Mouse (Mus musculus): Measurements from ENCODE around the gene Olfr1393. TPM values are rescaled to one million over a fixed set of nuclear protein-coding genes. Genes with fewer than 3 reads are reported as not detected.

Olfr1393 gene
- polyA plus RNA-seq, 1 experiment from 2014 or later, result not detected

GRCm38 (mm10) chr11:49245176-49245575, 32.9 kb upstream of the Olfr1393 start:
- 23% methylated on average over 7 of the region's 7 CpGs for WGBS
- H3K9me3 ChIP-seq (replicated peaks), result no peaks in the 10 kb centered on the region
- no peak overlapping the region for H3K9ac ChIP-seq
- peaks cover 60% of the 10 kb centered on the region for H3K4me1 ChIP-seq
- ATAC-seq (replicated peaks; ENCODE audit: low FRiP score), result no peak
- H3K36me3 ChIP-seq, result no peaks in the 10 kb centered on the region
- no peaks in the 10 kb centered on the region for H3K27me3 ChIP-seq
- H3K4me2 ChIP-seq, result peak overlapping the region; percentile 67
- peak overlapping the region; percentile 95 for H3K27ac ChIP-seq
- peak overlapping the region; percentile 53 for H3K4me3 ChIP-seq (replicated peaks)

GRCm38 (mm10) chr11:49245634-49246415, 32.3 kb upstream of the Olfr1393 start:
- Histone ChIP-seq H3K4me3 (replicated peaks) (peak overlapping the region; percentile 53), H3K9me3 (replicated peaks) (no peaks in the 10 kb centered on the region), H3K4me2 (peak overlapping the region; percentile 67), H3K36me3 (no peaks in the 10 kb centered on the region), H3K27ac (peak overlapping the region; percentile 95), H3K27me3 (no peaks in the 10 kb centered on the region), H3K9ac (peak overlapping the region; percentile 15; the same call in 1 of the 2 replicates), H3K4me1 (peaks cover 62% of the 10 kb centered on the region)
- WGBS, result 25% methylated on average over 12 of the region's 12 CpGs
- no peak for ATAC-seq (replicated peaks; ENCODE audit: low FRiP score)

DNA sequence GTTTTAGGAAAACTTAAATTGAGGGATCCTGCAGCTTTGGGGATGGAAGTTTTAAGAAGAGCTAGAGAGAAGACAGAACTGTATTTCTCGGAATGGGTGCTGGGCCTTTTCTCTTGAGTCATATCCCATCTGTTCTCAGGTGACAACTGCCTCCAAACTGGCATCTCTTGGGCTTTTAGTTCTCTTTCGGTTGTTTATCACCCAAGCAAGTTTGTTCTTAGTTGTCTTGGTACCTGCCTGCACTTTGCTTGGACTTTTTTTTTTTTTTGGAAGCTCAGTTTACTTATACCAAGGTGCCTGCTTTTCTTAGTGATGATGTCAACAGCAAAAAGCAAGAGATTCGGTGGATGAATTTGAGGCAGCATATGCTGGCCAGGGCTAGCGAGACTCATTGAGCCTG, 31.6 kb upstream of the Olfr1393 start:
- peaks cover 69% of the 10 kb centered on the region for H3K4me1 ChIP-seq
- WGBS, result 81% methylated on average over 4 of the region's 4 CpGs
- peak overlapping the region; percentile 53; the same call in 1 of the 2 replicates for H3K4me3 ChIP-seq (replicated peaks)
- ATAC-seq (replicated peaks; ENCODE audit: low FRiP score), result no peak
- H3K9ac ChIP-seq, result no peak overlapping the region
- H3K9me3 ChIP-seq (replicated peaks), result no peaks in the 10 kb centered on the region
- H3K36me3 ChIP-seq, result no peaks in the 10 kb centered on the region
- peak overlapping the region; percentile 67 for H3K4me2 ChIP-seq
- no peaks in the 10 kb centered on the region for H3K27me3 ChIP-seq
- H3K27ac ChIP-seq, result no peak overlapping the region

- H3K4me1 ChIP-seq, result peaks cover 77% of the 10 kb centered on the region
- no peak overlapping the region for H3K4me3 ChIP-seq (replicated peaks)
- H3K36me3 ChIP-seq, result peaks cover 6% of the 10 kb centered on the region
- H3K4me2 ChIP-seq, result no peak overlapping the region
- H3K9me3 ChIP-seq (replicated peaks), result no peaks in the 10 kb centered on the region
- 33% methylated on average over 2 of the region's 2 CpGs for WGBS
- H3K27ac ChIP-seq, result no peak overlapping the region
- no peak for ATAC-seq (replicated peaks; ENCODE audit: low FRiP score)
- H3K9ac ChIP-seq, result no peak overlapping the region
- no peaks in the 10 kb centered on the region for H3K27me3 ChIP-seq
Observed at GRCm38 (mm10) chr11:49247255-49247654, 30.8 kb upstream of the Olfr1393 start.

GRCm38 (mm10) chr11:49248226-49248973, 29.7 kb upstream of the Olfr1393 start:
- peak overlapping the region; percentile 96 for H3K27ac ChIP-seq
- peak overlapping the region; percentile 83; the same call in 1 of the 2 replicates for H3K9ac ChIP-seq
- no peaks in the 10 kb centered on the region for H3K9me3 ChIP-seq (replicated peaks)
- 0 out of 2 replicates have a peak overlapping the region, but pooled peaks have one; percentile 74 for H3K4me2 ChIP-seq
- H3K27me3 ChIP-seq, result no peaks in the 10 kb centered on the region
- 64% methylated on average over 6 of the region's 6 CpGs for WGBS
- H3K4me3 ChIP-seq (replicated peaks), result no peak overlapping the region
- H3K4me1 ChIP-seq, result peaks cover 76% of the 10 kb centered on the region
- no peak for ATAC-seq (replicated peaks; ENCODE audit: low FRiP score)
- H3K36me3 ChIP-seq, result peaks cover 14% of the 10 kb centered on the region

GRCm38 (mm10) chr11:49248974-49249700, 29.0 kb upstream of the Olfr1393 start:
- H3K4me1 ChIP-seq, result peaks cover 75% of the 10 kb centered on the region
- H3K27ac ChIP-seq, result peak overlapping the region; percentile 96
- H3K27me3 ChIP-seq, result no peaks in the 10 kb centered on the region
- ATAC-seq (replicated peaks; ENCODE audit: low FRiP score), result no peak
- H3K9ac ChIP-seq, result peak overlapping the region; percentile 83; the same call in 1 of the 2 replicates
- H3K4me2 ChIP-seq, result peak overlapping the region; percentile 74
- H3K9me3 ChIP-seq (replicated peaks), result no peaks in the 10 kb centered on the region
- WGBS, result 71% methylated on average over 6 of the region's 6 CpGs
- peaks cover 21% of the 10 kb centered on the region for H3K36me3 ChIP-seq
- no peak overlapping the region for H3K4me3 ChIP-seq (replicated peaks)

- Histone ChIP-seq H3K27me3 (no peaks in the 10 kb centered on the region), H3K27ac (peak overlapping the region; percentile 96), H3K4me1 (peaks cover 74% of the 10 kb centered on the region), H3K36me3 (peaks cover 28% of the 10 kb centered on the region), H3K9ac (peak overlapping the region; percentile 83), H3K4me3 (replicated peaks) (peak overlapping the region; percentile 77), H3K9me3 (replicated peaks) (no peaks in the 10 kb centered on the region), H3K4me2 (peak overlapping the region; percentile 74)
- no peak for ATAC-seq (replicated peaks; ENCODE audit: low FRiP score)
- WGBS, result 16% methylated on average over 10 of the region's 10 CpGs
Observed at GRCm38 (mm10) chr11:49249811-49250421, 28.2 kb upstream of the Olfr1393 start.

GRCm38 (mm10) chr11:49250422-49251379, 27.4 kb upstream of the Olfr1393 start:
- Histone ChIP-seq H3K4me2 (peak overlapping the region; percentile 74), H3K9me3 (replicated peaks) (no peaks in the 10 kb centered on the region), H3K27me3 (no peaks in the 10 kb centered on the region), H3K4me3 (replicated peaks) (peak overlapping the region; percentile 77), H3K36me3 (peaks cover 36% of the 10 kb centered on the region), H3K9ac (peak overlapping the region; percentile 83), H3K4me1 (peaks cover 68% of the 10 kb centered on the region), H3K27ac (peak overlapping the region; percentile 96)
- 1% methylated on average over 45 of the region's 45 CpGs for WGBS
- ATAC-seq (replicated peaks; ENCODE audit: low FRiP score), result peak; percentile 98

DNA sequence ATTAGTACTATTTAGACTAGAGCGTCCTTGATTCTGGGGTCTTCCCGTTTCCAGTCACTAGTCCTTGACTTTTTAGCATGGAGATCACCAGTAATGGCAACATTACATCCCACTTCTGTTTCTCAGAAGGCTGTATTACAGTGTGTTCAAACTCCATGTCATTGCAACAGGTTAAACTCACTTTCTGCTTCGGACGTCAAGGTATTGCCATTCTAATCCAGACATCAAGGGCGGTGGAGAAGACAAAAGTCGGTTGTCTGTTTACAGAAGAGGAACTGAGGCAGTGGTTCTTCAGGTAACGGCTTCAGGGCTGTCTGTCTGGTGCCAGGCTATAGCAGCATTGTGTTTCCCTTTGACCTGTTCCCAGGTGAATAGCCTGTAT, 26.7 kb upstream of the Olfr1393 start:
- Histone ChIP-seq H3K27ac (peak overlapping the region; percentile 96), H3K9me3 (replicated peaks) (no peaks in the 10 kb centered on the region), H3K27me3 (no peaks in the 10 kb centered on the region), H3K4me2 (peak overlapping the region; percentile 74), H3K4me1 (peaks cover 62% of the 10 kb centered on the region), H3K9ac (peak overlapping the region; percentile 83), H3K4me3 (replicated peaks) (peak overlapping the region; percentile 77), H3K36me3 (peaks cover 43% of the 10 kb centered on the region)
- whole genome bisulfite sequencing, result 58% methylated on average over 7 of the region's 7 CpGs
- ATAC-seq (replicated peaks; ENCODE audit: low FRiP score), result no peak

- Histone ChIP-seq H3K27ac (no peak overlapping the region), H3K9ac (0 out of 2 replicates have a peak overlapping the region, but pooled peaks have one; percentile 2), H3K36me3 (peaks cover 48% of the 10 kb centered on the region), H3K9me3 (replicated peaks) (no peaks in the 10 kb centered on the region), H3K4me3 (replicated peaks) (peak overlapping the region; percentile 77), H3K4me2 (peak overlapping the region; percentile 74), H3K4me1 (peaks cover 57% of the 10 kb centered on the region), H3K27me3 (no peaks in the 10 kb centered on the region)
- WGBS, result 91% methylated on average over 5 of the region's 5 CpGs
- ATAC-seq (replicated peaks; ENCODE audit: low FRiP score), result no peak
Observed at GRCm38 (mm10) chr11:49252048-49252447, 26.1 kb upstream of the Olfr1393 start.

All from kidney, embryonic 15.5 days (tissue).